Mouse (Mus musculus) small intestine, adult 2 months (tissue): ENCODE results near the gene Creg1.

ENCODE experiments used
- CTCF ChIP-seq: fragments of 200-500 bp; IDR thresholded peaks from 2 replicates; pipeline ENCODE4 v1.5.1; 2012; ENCODE audit warnings: low read depth, mild to moderate bottlenecking, control low read depth, inconsistent platforms, low read length, moderate library complexity, mixed read lengths; ENCODE audit not compliant: insufficient replicate concordance, insufficient read length; ENCODE audit errors: extremely low read depth
- POLR2A ChIP-seq: fragments of 200-500 bp; IDR thresholded peaks from 2 replicates; pipeline ENCODE4 v1.6.1; 2012; ENCODE audit warnings: low read depth, mild to moderate bottlenecking, control low read depth, inconsistent platforms, low read length, moderate library complexity

DNA sequence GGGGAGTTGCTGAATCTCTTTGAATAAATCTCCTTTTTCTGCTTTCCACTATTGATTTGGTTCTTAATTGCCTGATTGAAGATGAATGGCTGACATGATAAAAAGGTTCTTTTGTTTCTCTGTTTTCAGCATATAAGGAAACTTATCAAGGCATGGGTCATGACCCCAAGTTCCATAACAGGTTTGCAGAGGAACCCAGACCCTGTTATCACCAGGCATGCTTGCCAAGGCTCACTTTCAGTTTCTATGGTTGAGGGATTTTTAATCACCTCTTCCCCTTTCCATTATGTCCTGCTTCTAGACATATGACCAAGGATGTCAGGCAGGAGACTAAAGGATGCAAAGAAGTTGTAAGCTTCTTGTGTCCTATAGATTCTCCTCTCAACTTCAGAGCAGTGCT is 12.4 kb upstream of the Creg1 start:
- TF ChIP-seq CTCF: no peak
- no peak for TF ChIP-seq POLR2A
